Mouse (Mus musculus): Measurements from ENCODE around the gene Dnajc17.

DNA sequence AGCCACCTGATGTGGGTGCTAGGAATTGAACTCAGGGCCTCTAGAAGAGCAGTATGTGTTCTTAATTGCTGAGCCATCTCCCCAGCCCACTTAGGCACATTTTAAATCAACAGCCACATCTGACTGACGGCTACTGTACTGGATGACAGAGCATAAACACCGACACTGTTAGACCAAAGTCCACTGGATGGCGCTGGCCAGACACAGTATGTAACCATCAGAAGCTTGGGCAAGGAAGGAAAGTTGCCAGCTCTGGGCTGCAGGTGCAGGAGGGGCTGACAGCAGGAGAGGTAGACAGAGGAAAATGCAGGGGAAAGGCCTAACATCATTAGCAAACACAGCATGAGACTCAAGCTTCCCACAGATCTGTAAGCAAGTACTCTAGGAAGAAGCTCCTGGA, 31.8 kb downstream of the Dnajc17 start:
- TF ChIP-seq CTCF (IDR thresholded peaks at IDR 0.05; ENCODE audit: low read depth, low read length), result no peak
- TF ChIP-seq POLR2A (IDR thresholded peaks at IDR 0.05; ENCODE audit: borderline replicate concordance, low read depth, low read length), result no peak

Measured in bone marrow macrophage, adult 2 months (primary cell).